Mouse (Mus musculus) ovary, postnatal 14 days (tissue): ENCODE results near the gene Cracr2b.
A peak's percentile ranks its signal among the peaks of the same experiment; 100 is the strongest.

Source experiments
- DNase-seq: peaks from one replicate; pipeline ENCODE4 v3.0.0; 2022; ENCODE audit warnings: low spot score

Cracr2b gene

GRCm38 (mm10) chr7:141460391-141461113 is at the start of gene Cracr2b:
Gene Cracr2b, plus strand, starts transcription at chr7:141461094.
- no peak for DNase-seq

- DNase-seq, result no peak
Observed at GRCm38 (mm10) chr7:141411667-141412066, 49.2 kb upstream of the Cracr2b start.

GRCm38 (mm10) chr7:141413331-141413730 is 47.6 kb upstream of the Cracr2b start:
- no peak for DNase-seq

GRCm38 (mm10) chr7:141413809-141414584 is 46.9 kb upstream of the Cracr2b start, which contains the start of gene Gatd1:
Gene Gatd1, minus strand, starts transcription at chr7:141414136.
- peak; percentile 99 for DNase-seq

- no peak for DNase-seq
Observed at GRCm38 (mm10) chr7:141416144-141416841, 44.6 kb upstream of the Cracr2b start.

- no peak for DNase-seq
Observed at GRCm38 (mm10) chr7:141417731-141418681, 42.9 kb upstream of the Cracr2b start.

GRCm38 (mm10) chr7:141418970-141419369 is 41.9 kb upstream of the Cracr2b start:
- no peak for DNase-seq

- DNase-seq, result no peak
Observed at GRCm38 (mm10) chr7:141420030-141420702, 40.7 kb upstream of the Cracr2b start.

- no peak for DNase-seq
Observed at GRCm38 (mm10) chr7:141423811-141424210, 37.1 kb upstream of the Cracr2b start.

GRCm38 (mm10) chr7:141426948-141427730 is 33.8 kb upstream of the Cracr2b start:
- DNase-seq, result no peak

- no peak for DNase-seq
Observed at GRCm38 (mm10) chr7:141428701-141429100, 32.2 kb upstream of the Cracr2b start.

GRCm38 (mm10) chr7:141429310-141429709 is 31.6 kb upstream of the Cracr2b start, which contains the start of gene Cend1:
Gene Cend1, minus strand, starts transcription at chr7:141429491.
- no peak for DNase-seq

GRCm38 (mm10) chr7:141429840-141430584 is 30.9 kb upstream of the Cracr2b start:
- DNase-seq, result no peak

GRCm38 (mm10) chr7:141430585-141431240 is 30.2 kb upstream of the Cracr2b start:
- no peak for DNase-seq

GRCm38 (mm10) chr7:141431434-141432185 is 29.3 kb upstream of the Cracr2b start:
- no peak for DNase-seq

GRCm38 (mm10) chr7:141432186-141432611 is 28.7 kb upstream of the Cracr2b start:
- DNase-seq, result no peak

- no peak for DNase-seq
Observed at GRCm38 (mm10) chr7:141432741-141433516, 28.0 kb upstream of the Cracr2b start.
